Mouse (Mus musculus) liver, embryonic 11.5 days (tissue): Measurements from ENCODE around the gene Klf2. TPM values are rescaled to one million over a fixed set of nuclear protein-coding genes. Genes with fewer than 3 reads are reported as not detected.

Experiments used
- ATAC-seq: fragments of 200-750 bp; cut with Nextera tagmentation; replicated peaks from 2 replicates; pipeline ENCODE4 v1.8.0; 2017; ENCODE audit warnings: moderate number of reproducible peaks, mild to moderate bottlenecking, moderate TSS enrichment, moderate library complexity; ENCODE audit not compliant: low FRiP score
- DNase-seq: peaks from one replicate; pipeline ENCODE4 v3.0.0-alpha.2; 2017; ENCODE audit warnings: low spot score
- H3K27ac ChIP-seq: fragments of 300-500 bp; sonication (generic); 2 replicates; pipeline ENCODE4 v1.5.1; 2014; ENCODE audit warnings: mild to moderate bottlenecking, low read depth, low read length, control low read depth
- H3K27me3 ChIP-seq: fragments of 300-500 bp; sonication (generic); replicated peaks from 2 replicates; pipeline ENCODE4 v1.6.1; 2014; ENCODE audit warnings: low read length, mixed read lengths; ENCODE audit not compliant: control insufficient read depth, insufficient read depth
- H3K36me3 ChIP-seq: fragments of 300-500 bp; sonication (generic); 2 replicates; pipeline ENCODE4 v1.6.1; 2014; ENCODE audit warnings: mild to moderate bottlenecking, low read length, moderate library complexity, mixed read lengths; ENCODE audit not compliant: control insufficient read depth, insufficient read depth
- H3K4me1 ChIP-seq: fragments of 300-500 bp; sonication (generic); replicated peaks from 2 replicates; pipeline ENCODE4 v1.6.1; 2014; ENCODE audit warnings: low read length, mixed read lengths; ENCODE audit not compliant: control insufficient read depth, insufficient read depth
- H3K4me2 ChIP-seq: fragments of 300-500 bp; sonication (generic); 2 replicates; pipeline ENCODE4 v1.6.1; 2014; ENCODE audit warnings: mild to moderate bottlenecking, control low read depth, moderate library complexity
- H3K4me3 ChIP-seq: fragments of 300-500 bp; sonication (generic); 2 replicates; pipeline ENCODE4 v1.5.1; 2014; ENCODE audit warnings: low read depth, low read length, control low read depth
- H3K9ac ChIP-seq: fragments of 300-500 bp; sonication (generic); 2 replicates; pipeline ENCODE4 v1.6.1; 2014; ENCODE audit warnings: low read depth, low read length, control low read depth
- H3K9me3 ChIP-seq: fragments of 300-500 bp; sonication (generic); 2 replicates; pipeline ENCODE4 v1.6.1; 2016; ENCODE audit warnings: low read length, inconsistent platforms, mixed read lengths; ENCODE audit not compliant: control insufficient read depth
- WGBS: fragments of 180-500 bp; shearing (Covaris S2); extraction: QIAGEN DNeasy Blood & Tissue Kit; methylation state at CpG from one replicate; pipeline ENCODE4 v1.1.7; 2014; 5-methylcytosine and 5-hydroxymethylcytosine counted together
- polyA plus RNA-seq: library from polyadenylated mRNA; unstranded; fragments of >200 nt; fragmentation: Nextera tagmentation; extraction: Ambion mirVana; gene quantifications from 2 replicates; pipeline ENCODE4 v1.2.1, GENCODE M21; 2014

Klf2 gene
- polyA plus RNA-seq, 1 experiment from 2014 or later: 5.3 TPM

- WGBS: 79% methylated on average over 4 of the region's 4 CpGs
- ATAC-seq (no peak), DNase-seq (no peak)
- no peak overlapping the region for H3K27ac ChIP-seq
- H3K4me1 ChIP-seq: no peaks in the 10 kb centered on the region
- H3K27me3 ChIP-seq: no peaks in the 10 kb centered on the region
- H3K4me2 ChIP-seq: no peak overlapping the region
- H3K9me3 ChIP-seq: no peaks in the 10 kb centered on the region
- peaks cover 6% of the 10 kb centered on the region; the same call in 1 of the 2 replicates for H3K36me3 ChIP-seq
- H3K9ac ChIP-seq: no peak overlapping the region
- H3K4me3 ChIP-seq: no peak overlapping the region
These were observed 15.4 kb downstream of the Klf2 start for GRCm38 (mm10) chr8:72334144-72334641.

GRCm38 (mm10) chr8:72336273-72336672 lies 17.4 kb downstream of the Klf2 start:
- Histone ChIP-seq H3K4me3 (no peak overlapping the region), H3K27me3 (no peaks in the 10 kb centered on the region), H3K27ac (no peak overlapping the region), H3K9me3 (no peaks in the 10 kb centered on the region), H3K4me1 (no peaks in the 10 kb centered on the region), H3K4me2 (no peak overlapping the region), H3K9ac (no peak overlapping the region), H3K36me3 (peaks cover 14% of the 10 kb centered on the region; the same call in 1 of the 2 replicates)
- DNase-seq (no peak), ATAC-seq (no peak)
- WGBS: 69% methylated on average over 2 of the region's 2 CpGs

GRCm38 (mm10) chr8:72337034-72337433 lies 18.2 kb downstream of the Klf2 start:
- Histone ChIP-seq H3K27ac (no peak overlapping the region), H3K27me3 (no peaks in the 10 kb centered on the region), H3K4me2 (no peak overlapping the region), H3K4me3 (no peak overlapping the region), H3K4me1 (no peaks in the 10 kb centered on the region), H3K36me3 (peaks cover 17% of the 10 kb centered on the region; the same call in 1 of the 2 replicates), H3K9me3 (no peaks in the 10 kb centered on the region), H3K9ac (no peak overlapping the region)
- ATAC-seq: no peak
- no peak for DNase-seq

- Histone ChIP-seq H3K4me1 (no peaks in the 10 kb centered on the region), H3K9ac (no peak overlapping the region), H3K27me3 (no peaks in the 10 kb centered on the region), H3K27ac (no peak overlapping the region), H3K9me3 (no peaks in the 10 kb centered on the region), H3K4me2 (no peak overlapping the region), H3K36me3 (peaks cover 20% of the 10 kb centered on the region; the same call in 1 of the 2 replicates), H3K4me3 (no peak overlapping the region)
- DNase-seq: no peak
- ATAC-seq: no peak
- WGBS: 91% methylated on average over 5 of the region's 5 CpGs
These were observed 23.9 kb downstream of the Klf2 start for GRCm38 (mm10) chr8:72342556-72343300.

- H3K4me2 ChIP-seq: no peak overlapping the region
- peaks cover 20% of the 10 kb centered on the region; the same call in 1 of the 2 replicates for H3K36me3 ChIP-seq
- H3K9ac ChIP-seq: no peak overlapping the region
These were observed 24.9 kb downstream of the Klf2 start for GRCm38 (mm10) chr8:72343725-72344124.

GRCm38 (mm10) chr8:72347553-72347952 lies 28.7 kb downstream of the Klf2 start:
- Histone ChIP-seq H3K36me3 (peaks cover 5% of the 10 kb centered on the region; the same call in 1 of the 2 replicates), H3K9ac (no peak overlapping the region), H3K27ac (no peak overlapping the region), H3K4me2 (no peak overlapping the region), H3K4me3 (no peak overlapping the region), H3K4me1 (peaks cover 4% of the 10 kb centered on the region; the same call in 1 of the 2 replicates), H3K9me3 (no peaks in the 10 kb centered on the region), H3K27me3 (no peaks in the 10 kb centered on the region)
- no peak for DNase-seq
- WGBS: 93% methylated on average over 1 of the region's 1 CpGs
- no peak for ATAC-seq

More at GRCm38 (mm10) chr8:72343725-72344124, 24.9 kb downstream of the Klf2 start:
- Histone ChIP-seq H3K9me3 (no peaks in the 10 kb centered on the region), H3K27me3 (no peaks in the 10 kb centered on the region), H3K27ac (no peak overlapping the region), H3K4me3 (no peak overlapping the region), H3K4me1 (no peaks in the 10 kb centered on the region)
- DNase-seq (no peak), ATAC-seq (no peak)
- 70% methylated on average over 4 of the region's 4 CpGs for WGBS

- 92% methylated on average over 2 of the region's 2 CpGs for WGBS
- peaks cover 5% of the 10 kb centered on the region; the same call in 1 of the 2 replicates for H3K36me3 ChIP-seq
These were observed 29.3 kb downstream of the Klf2 start for GRCm38 (mm10) chr8:72348114-72348513.

GRCm38 (mm10) chr8:72348956-72349355 lies 30.1 kb downstream of the Klf2 start:
- H3K36me3 ChIP-seq: peaks cover 5% of the 10 kb centered on the region; the same call in 1 of the 2 replicates
- ATAC-seq: no peak

More at GRCm38 (mm10) chr8:72348114-72348513, 29.3 kb downstream of the Klf2 start:
- no peak overlapping the region for H3K27ac ChIP-seq
- no peak for ATAC-seq
- peaks cover 5% of the 10 kb centered on the region for H3K4me1 ChIP-seq
- H3K9me3 ChIP-seq: no peaks in the 10 kb centered on the region
- no peak overlapping the region for H3K4me2 ChIP-seq
- no peaks in the 10 kb centered on the region for H3K27me3 ChIP-seq
- no peak for DNase-seq
- no peak overlapping the region for H3K9ac ChIP-seq
- no peak overlapping the region for H3K4me3 ChIP-seq

GRCm38 (mm10) chr8:72349838-72350237 lies 31.0 kb downstream of the Klf2 start:
- 82% methylated on average over 9 of the region's 9 CpGs for WGBS
- Histone ChIP-seq H3K27me3 (no peaks in the 10 kb centered on the region), H3K4me3 (no peak overlapping the region), H3K36me3 (peaks cover 5% of the 10 kb centered on the region; the same call in 1 of the 2 replicates), H3K4me1 (peaks cover 23% of the 10 kb centered on the region), H3K9me3 (no peaks in the 10 kb centered on the region), H3K4me2 (no peak overlapping the region), H3K9ac (no peak overlapping the region), H3K27ac (no peak overlapping the region)
- ATAC-seq (no peak), DNase-seq (no peak)

More at GRCm38 (mm10) chr8:72348956-72349355, 30.1 kb downstream of the Klf2 start:
- Histone ChIP-seq H3K27ac (no peak overlapping the region), H3K4me2 (no peak overlapping the region), H3K4me1 (peaks cover 14% of the 10 kb centered on the region), H3K27me3 (no peaks in the 10 kb centered on the region), H3K9me3 (no peaks in the 10 kb centered on the region), H3K4me3 (no peak overlapping the region), H3K9ac (no peak overlapping the region)
- no peak for DNase-seq
- WGBS: 69% methylated on average over 1 of the region's 1 CpGs
